Mouse (Mus musculus) forebrain, embryonic 12.5 days (tissue): ENCODE measurements around the gene Fam241a. TPM values are rescaled to one million over a fixed set of nuclear protein-coding genes. Genes with fewer than 3 reads are reported as not detected.

Source experiments
- ATAC-seq: fragments of 200-750 bp; cut with Nextera tagmentation; 2 replicates; pipeline ENCODE4 v1.8.0; 2017; ENCODE audit warnings: moderate TSS enrichment; ENCODE audit not compliant: low FRiP score
- H3K27ac ChIP-seq: fragments of 300-500 bp; sonication (generic); 2 replicates; pipeline ENCODE4 v1.5.1; 2016; ENCODE audit warnings: mild to moderate bottlenecking
- H3K27me3 ChIP-seq: fragments of 300-500 bp; sonication (generic); 2 replicates; pipeline ENCODE4 v1.6.1; 2016; ENCODE audit warnings: mild to moderate bottlenecking
- H3K36me3 ChIP-seq: fragments of 300-500 bp; sonication (generic); replicated peaks from 2 replicates; pipeline ENCODE4 v1.6.1; 2016; ENCODE audit warnings: mild to moderate bottlenecking
- H3K4me1 ChIP-seq: fragments of 300-500 bp; sonication (generic); 2 replicates; pipeline ENCODE4 v1.6.1; 2016
- H3K4me2 ChIP-seq: fragments of 300-500 bp; sonication (generic); 2 replicates; pipeline ENCODE4 v1.6.1; 2016; ENCODE audit warnings: mild to moderate bottlenecking, moderate library complexity
- H3K4me3 ChIP-seq: fragments of 300-500 bp; sonication (generic); replicated peaks from 2 replicates; pipeline ENCODE4 v1.5.1; 2016; ENCODE audit warnings: mild to moderate bottlenecking
- H3K9ac ChIP-seq: fragments of 300-500 bp; sonication (generic); 2 replicates; pipeline ENCODE4 v1.6.1; 2016; ENCODE audit warnings: mild to moderate bottlenecking
- H3K9me3 ChIP-seq: fragments of 300-500 bp; sonication (generic); 2 replicates; pipeline ENCODE4 v1.6.1; 2016
- WGBS: fragments of 180-500 bp; shearing (Covaris S2); methylation state at CpG from one replicate; pipeline ENCODE4 v1.1.7; 2016; 5-methylcytosine and 5-hydroxymethylcytosine counted together
- polyA plus RNA-seq: library from polyadenylated mRNA; unstranded; fragments of >200 nt; fragmentation: Nextera tagmentation; extraction: Ambion mirVana; gene quantifications from 2 replicates; pipeline ENCODE4 v1.2.1, GENCODE M21; 2016

Fam241a gene
- polyA plus RNA-seq, 1 experiment from 2014 or later, result 8.5 TPM

- no peak overlapping the region for H3K9ac ChIP-seq
- H3K4me1 ChIP-seq, result no peaks in the 10 kb centered on the region
- H3K9me3 ChIP-seq, result no peaks in the 10 kb centered on the region
- H3K27me3 ChIP-seq, result peaks cover 3% of the 10 kb centered on the region; the same call in 1 of the 2 replicates
- no peak for ATAC-seq
- H3K4me3 ChIP-seq, result no peak overlapping the region
- no peaks in the 10 kb centered on the region for H3K36me3 ChIP-seq
- 85% methylated on average over 11 of the region's 11 CpGs for WGBS
- no peak overlapping the region for H3K27ac ChIP-seq
- no peak overlapping the region for H3K4me2 ChIP-seq
Observed at GRCm38 (mm10) chr3:127848088-127848808, 47.9 kb downstream of the Fam241a start.

GRCm38 (mm10) chr3:127843941-127844327 lies 52.2 kb downstream of the Fam241a start:
- Histone ChIP-seq H3K27ac (no peak overlapping the region), H3K27me3 (peaks cover 4% of the 10 kb centered on the region; the same call in 1 of the 2 replicates), H3K4me3 (no peak overlapping the region), H3K4me1 (no peaks in the 10 kb centered on the region), H3K4me2 (no peak overlapping the region), H3K9ac (no peak overlapping the region), H3K9me3 (no peaks in the 10 kb centered on the region), H3K36me3 (no peaks in the 10 kb centered on the region)
- WGBS, result 85% methylated on average over 5 of the region's 5 CpGs
- no peak for ATAC-seq

GRCm38 (mm10) chr3:127843324-127843940 lies 52.7 kb downstream of the Fam241a start:
- no peak for ATAC-seq
- no peak overlapping the region for H3K4me3 ChIP-seq

GRCm38 (mm10) chr3:127841926-127842325 lies 54.2 kb downstream of the Fam241a start:
- Histone ChIP-seq H3K4me3 (no peak overlapping the region), H3K36me3 (no peaks in the 10 kb centered on the region), H3K9me3 (no peaks in the 10 kb centered on the region), H3K4me1 (peaks cover 7% of the 10 kb centered on the region), H3K4me2 (no peak overlapping the region), H3K27ac (no peak overlapping the region), H3K9ac (no peak overlapping the region), H3K27me3 (peaks cover 4% of the 10 kb centered on the region; the same call in 1 of the 2 replicates)
- ATAC-seq, result no peak
- WGBS, result 59% methylated on average over 8 of the region's 8 CpGs

More at GRCm38 (mm10) chr3:127843324-127843940, 52.7 kb downstream of the Fam241a start:
- Histone ChIP-seq H3K4me2 (no peak overlapping the region), H3K36me3 (no peaks in the 10 kb centered on the region), H3K9me3 (no peaks in the 10 kb centered on the region), H3K27me3 (peaks cover 4% of the 10 kb centered on the region; the same call in 1 of the 2 replicates), H3K27ac (no peak overlapping the region), H3K9ac (no peak overlapping the region), H3K4me1 (no peaks in the 10 kb centered on the region)
- 93% methylated on average over 2 of the region's 2 CpGs for WGBS

GRCm38 (mm10) chr3:127837972-127838644 lies 58.0 kb downstream of the Fam241a start:
- 32% methylated on average over 8 of the region's 8 CpGs for WGBS
- no peaks in the 10 kb centered on the region for H3K27me3 ChIP-seq
- peak overlapping the region; percentile 94 for H3K27ac ChIP-seq

GRCm38 (mm10) chr3:127837154-127837865 lies 58.8 kb downstream of the Fam241a start, which contains the start of gene Ap1ar:
Gene Ap1ar (minus strand): TSS chr3:127837523.
- H3K9me3 ChIP-seq, result no peaks in the 10 kb centered on the region
- peak within 1 kb of the TSS; percentile 94 for H3K27ac ChIP-seq
- H3K4me2 ChIP-seq, result peak within 1 kb of the TSS; percentile 80
- under 1% methylated on average over 79 of the region's 89 CpGs for WGBS
- peaks cover 29% of the 10 kb centered on the region for H3K4me1 ChIP-seq
- H3K9ac ChIP-seq, result peak within 1 kb of the TSS; percentile 97
- no peaks in the 10 kb centered on the region for H3K27me3 ChIP-seq
- ATAC-seq, result peak; percentile 97
- H3K36me3 ChIP-seq, result no peaks in the 10 kb centered on the region
- H3K4me3 ChIP-seq, result peak within 1 kb of the TSS; percentile 95

More at GRCm38 (mm10) chr3:127837972-127838644, 58.0 kb downstream of the Fam241a start:
- H3K9ac ChIP-seq, result peak overlapping the region; percentile 97
- no peaks in the 10 kb centered on the region for H3K9me3 ChIP-seq
- no peaks in the 10 kb centered on the region for H3K36me3 ChIP-seq
- ATAC-seq, result peak; percentile 21; the same call in 1 of the 2 replicates
- H3K4me2 ChIP-seq, result peak overlapping the region; percentile 80
- peak overlapping the region; percentile 95 for H3K4me3 ChIP-seq
- H3K4me1 ChIP-seq, result peaks cover 29% of the 10 kb centered on the region

GRCm38 (mm10) chr3:127836798-127837153 lies 59.3 kb downstream of the Fam241a start:
- no peak for ATAC-seq
- peaks cover 29% of the 10 kb centered on the region for H3K4me1 ChIP-seq
- no peaks in the 10 kb centered on the region for H3K36me3 ChIP-seq
- H3K9ac ChIP-seq, result peak overlapping the region; percentile 97
- no peaks in the 10 kb centered on the region for H3K9me3 ChIP-seq
- H3K4me2 ChIP-seq, result peak overlapping the region; percentile 80
- WGBS, result under 1% methylated on average over 17 of the region's 17 CpGs
- peak overlapping the region; percentile 94 for H3K27ac ChIP-seq
- peak overlapping the region; percentile 95 for H3K4me3 ChIP-seq
- no peaks in the 10 kb centered on the region for H3K27me3 ChIP-seq

- peak overlapping the region; percentile 80; the same call in 1 of the 2 replicates for H3K4me2 ChIP-seq
- no peak overlapping the region for H3K9ac ChIP-seq
- 88% methylated on average over 6 of the region's 6 CpGs for WGBS
- no peak overlapping the region for H3K27ac ChIP-seq
- H3K4me1 ChIP-seq, result peaks cover 29% of the 10 kb centered on the region
- H3K36me3 ChIP-seq, result peaks cover 5% of the 10 kb centered on the region
- ATAC-seq, result no peak
- H3K27me3 ChIP-seq, result no peaks in the 10 kb centered on the region
- no peaks in the 10 kb centered on the region for H3K9me3 ChIP-seq
- H3K4me3 ChIP-seq, result no peak overlapping the region
Observed at GRCm38 (mm10) chr3:127835594-127835993, 60.5 kb downstream of the Fam241a start.

- Histone ChIP-seq H3K9me3 (no peaks in the 10 kb centered on the region), H3K4me1 (peaks cover 29% of the 10 kb centered on the region), H3K9ac (no peak overlapping the region), H3K27me3 (no peaks in the 10 kb centered on the region), H3K4me3 (no peak overlapping the region), H3K27ac (no peak overlapping the region), H3K36me3 (peaks cover 5% of the 10 kb centered on the region), H3K4me2 (no peak overlapping the region)
- no peak for ATAC-seq
- WGBS, result 84% methylated on average over 4 of the region's 4 CpGs
Observed at GRCm38 (mm10) chr3:127834040-127834439, 62.1 kb downstream of the Fam241a start.

- H3K36me3 ChIP-seq, result peaks cover 5% of the 10 kb centered on the region
- no peaks in the 10 kb centered on the region for H3K27me3 ChIP-seq
- no peak; the same call in 1 of the 2 replicates for ATAC-seq
- WGBS, result 68% methylated on average over 6 of the region's 6 CpGs
- H3K27ac ChIP-seq, result no peak overlapping the region
- peaks cover 27% of the 10 kb centered on the region for H3K4me1 ChIP-seq
- no peak overlapping the region for H3K9ac ChIP-seq
- no peaks in the 10 kb centered on the region for H3K9me3 ChIP-seq
- no peak overlapping the region for H3K4me3 ChIP-seq
- H3K4me2 ChIP-seq, result no peak overlapping the region
Observed at GRCm38 (mm10) chr3:127831079-127831478, 65.0 kb downstream of the Fam241a start.

GRCm38 (mm10) chr3:127830183-127830582 lies 65.9 kb downstream of the Fam241a start:
- WGBS, result 92% methylated on average over 10 of the region's 10 CpGs
- Histone ChIP-seq H3K27ac (no peak overlapping the region), H3K36me3 (peaks cover 5% of the 10 kb centered on the region), H3K4me3 (no peak overlapping the region), H3K4me1 (peaks cover 19% of the 10 kb centered on the region), H3K9me3 (no peaks in the 10 kb centered on the region), H3K27me3 (no peaks in the 10 kb centered on the region), H3K4me2 (no peak overlapping the region), H3K9ac (no peak overlapping the region)
- no peak for ATAC-seq

- ATAC-seq, result no peak
- Histone ChIP-seq H3K9ac (no peak overlapping the region), H3K9me3 (no peaks in the 10 kb centered on the region), H3K4me1 (peaks cover 19% of the 10 kb centered on the region), H3K36me3 (peaks cover 8% of the 10 kb centered on the region), H3K27ac (peak overlapping the region; percentile 21), H3K4me2 (no peak overlapping the region), H3K27me3 (no peaks in the 10 kb centered on the region), H3K4me3 (no peak overlapping the region)
- WGBS, result 59% methylated on average over 7 of the region's 7 CpGs
Observed at GRCm38 (mm10) chr3:127827123-127827522, 69.0 kb downstream of the Fam241a start.
